Mouse (Mus musculus) kidney, adult 2 months (tissue): ENCODE data around the gene Cog5.

Experiments used
- CTCF ChIP-seq: fragments of 200-500 bp; conservative IDR thresholded peaks from 2 replicates; pipeline ENCODE4 v1.5.1; 2011; ENCODE audit warnings: low read depth, mild to moderate bottlenecking, control low read depth, low read length, moderate library complexity, mixed read lengths; ENCODE audit not compliant: insufficient read depth, insufficient read length
- POLR2A ChIP-seq: fragments of 200-500 bp; IDR thresholded peaks from one replicate; pipeline ENCODE4 v1.6.1; 2011; ENCODE audit warnings: low read depth, low read length, control low read depth

DNA sequence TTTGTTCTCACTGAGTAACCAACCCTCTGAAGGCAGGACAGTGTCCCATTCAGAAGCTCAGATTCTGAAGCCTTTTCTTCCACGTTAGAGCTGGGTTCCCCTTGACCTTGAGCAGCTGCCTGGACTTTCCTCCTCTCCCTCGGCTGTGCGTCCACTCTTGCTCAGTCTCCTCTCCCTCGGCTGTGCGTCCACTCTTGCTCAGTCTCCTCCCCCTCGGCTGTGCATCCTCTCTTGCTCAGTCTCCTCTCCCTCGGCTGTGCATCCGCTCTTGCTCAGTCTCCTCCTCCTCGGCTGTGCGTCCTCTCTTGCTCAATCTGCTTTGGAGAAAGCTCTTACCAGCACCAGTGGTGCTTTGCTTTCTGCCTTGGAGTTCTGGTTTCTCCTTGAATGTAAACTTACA lies 171.2 kb downstream of the Cog5 start:
- no peak for TF ChIP-seq CTCF
- TF ChIP-seq POLR2A, result no peak
